Mouse (Mus musculus) NIH3T3 (cell line): Measurements from ENCODE around the gene Mettl18.

Source experiments
- DNase-seq: peaks from one replicate; pipeline ENCODE4 v3.0.0-alpha.2; 2012; ENCODE audit warnings: low read depth

Gene Mettl18

GRCm38 (mm10) chr1:164043549-164043948 is 48.9 kb downstream of the Mettl18 start:
- no peak for DNase-seq
